Mouse (Mus musculus) adrenal gland, postnatal 4 days (tissue): ENCODE data around the gene Cpne9. TPM values are rescaled to one million over a fixed set of nuclear protein-coding genes. Genes with fewer than 3 reads are reported as not detected.
A peak's percentile ranks its signal among the peaks of the same experiment; 100 is the strongest.

ENCODE experiments used
- DNase-seq, 2 experiments: peaks; one replicate each; pipeline ENCODE4 v3.0.0; 2021 to 2022; ENCODE audit warnings: low spot score in 2 of 2, mixed read lengths in 2 of 2
- total RNA-seq, 2 experiments: library from RNA; stranded (reverse); gene quantifications; 2 replicates each; pipeline ENCODE4 v1.2.3; 2021

Cpne9 gene
- total RNA-seq, 2 experiments from 2014 or later = 0.45 to 0.62 TPM

- DNase-seq = no peak
Measured at GRCm38 (mm10) chr6:113336852-113337620, 54.9 kb downstream of the Cpne9 start.

DNA sequence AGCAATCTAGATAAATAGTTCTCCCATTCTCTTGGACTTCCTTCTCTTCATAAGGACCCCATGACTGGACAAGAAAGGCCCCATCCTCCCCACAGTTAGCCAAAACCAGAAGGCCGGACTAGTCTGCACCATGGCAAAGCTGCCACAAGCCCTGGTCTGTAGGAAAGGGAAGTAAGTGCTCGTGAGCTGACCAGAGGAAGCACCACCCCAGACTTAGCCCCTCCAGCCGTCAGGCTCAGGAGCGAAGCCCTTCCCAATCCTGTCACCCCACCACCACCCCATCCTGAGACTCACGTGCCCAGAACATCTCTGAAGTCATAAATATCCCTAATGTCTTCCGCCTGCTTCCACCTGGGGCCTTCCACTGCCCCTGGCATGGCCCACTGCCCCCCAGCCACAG is 59.5 kb downstream of the Cpne9 start:
- no peak for DNase-seq

GRCm38 (mm10) chr6:113342297-113342696 is 60.2 kb downstream of the Cpne9 start:
- no peak for DNase-seq

GRCm38 (mm10) chr6:113343177-113344092 is 61.3 kb downstream of the Cpne9 start, which contains the start of gene Camk1:
TSS of gene Camk1 (minus strand) at chr6:113343984.
- peak; percentile 62 to 63 for DNase-seq

DNA sequence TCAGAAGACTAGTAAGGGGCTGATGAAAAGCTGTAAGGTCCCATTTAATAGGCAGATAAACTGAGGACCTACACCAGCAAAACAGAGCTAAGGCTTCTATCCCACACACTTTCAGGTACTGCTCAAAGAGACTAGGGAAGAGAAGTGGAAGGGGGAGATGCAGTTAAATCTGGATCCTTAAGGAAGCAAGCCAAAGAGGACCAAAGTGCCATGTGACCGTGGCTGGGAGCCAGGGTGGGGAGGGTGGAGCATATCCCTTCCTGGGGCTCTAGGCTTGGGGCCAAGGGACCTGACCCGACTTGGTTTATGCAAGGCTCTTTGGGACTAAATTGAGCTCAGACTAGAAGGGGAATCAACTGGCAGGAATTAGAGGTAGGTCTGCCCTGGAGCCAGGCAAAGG is 62.2 kb downstream of the Cpne9 start:
- peak in 1 of 2 experiments; percentile 33 for DNase-seq

DNA sequence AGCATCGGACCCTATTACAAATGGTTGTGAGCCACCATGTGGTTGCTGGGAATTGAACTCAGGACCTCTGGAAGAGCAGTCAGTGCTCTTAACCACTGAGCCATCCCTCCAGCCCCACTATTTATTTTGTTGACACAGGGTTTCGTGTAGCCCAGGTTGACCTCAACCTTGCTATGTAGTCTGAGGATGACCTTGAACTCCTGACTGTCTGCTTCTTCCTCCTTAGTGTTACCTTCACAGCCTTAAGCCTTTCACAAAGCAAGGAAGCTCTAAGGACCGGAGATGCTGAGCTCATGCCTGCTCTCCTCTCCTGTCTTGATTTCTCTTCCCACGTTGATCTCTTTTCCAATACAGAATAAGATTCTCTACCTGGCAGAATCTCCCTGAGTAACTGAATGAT is 64.8 kb downstream of the Cpne9 start:
- no peak for DNase-seq

DNA sequence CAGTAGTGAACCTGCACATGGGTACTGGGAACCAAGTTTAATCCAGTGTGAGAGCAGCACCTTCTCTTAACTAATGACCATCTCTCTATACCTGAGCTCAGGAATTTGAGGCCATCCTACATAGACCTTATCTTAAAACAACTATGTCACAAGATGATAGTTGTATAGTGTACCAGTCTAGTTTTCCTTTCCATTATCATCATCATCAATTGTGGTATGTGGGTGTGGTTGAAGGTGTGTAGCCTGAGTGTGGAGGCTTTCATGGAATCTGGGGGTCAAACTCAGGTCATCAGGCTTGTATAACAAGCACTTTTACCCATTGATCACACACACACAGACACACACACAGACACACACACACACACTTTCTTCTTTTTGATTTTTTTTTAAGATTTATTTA is 68.4 kb downstream of the Cpne9 start:
- DNase-seq = no peak

GRCm38 (mm10) chr6:113351161-113351560 is 69.1 kb downstream of the Cpne9 start:
- no peak for DNase-seq

GRCm38 (mm10) chr6:113351653-113352052 is 69.5 kb downstream of the Cpne9 start:
- no peak for DNase-seq

- DNase-seq = no peak
Measured at GRCm38 (mm10) chr6:113352820-113353219, 70.7 kb downstream of the Cpne9 start.

GRCm38 (mm10) chr6:113353696-113354095 is 71.6 kb downstream of the Cpne9 start:
- no peak for DNase-seq

Other genes with a start within 250 kb of the Cpne9 start
- 10 to 100 TPM; 39.6 to 43.4 TPM for gene Thumpd3, start 236.1 kb upstream of the Cpne9 start, total RNA-seq
- 100 to 1,000 TPM; 148 to 151 TPM for gene Setd5, start 204.9 kb upstream of the Cpne9 start, total RNA-seq
- 1 to 10 TPM; 8.1 to 8.8 TPM for gene Lhfpl4, start 86.9 kb upstream of the Cpne9 start, total RNA-seq
- gene Mtmr14, start 44.5 kb upstream of the Cpne9 start, total RNA-seq = 10 to 100 TPM; 25.8 to 26.2 TPM
- 10 to 100 TPM; 40.6 to 46.3 TPM for gene Brpf1, start 24.8 kb downstream of the Cpne9 start, total RNA-seq
- gene Ogg1, start 44.7 kb downstream of the Cpne9 start, total RNA-seq = 10 to 100 TPM; 14.5 to 18.7 TPM
- gene Camk1, start 61.7 kb downstream of the Cpne9 start, total RNA-seq = 10 to 100 TPM; 54.2 to 58.7 TPM
- gene Tada3, start 95.6 kb downstream of the Cpne9 start, total RNA-seq = 10 to 100 TPM; 41.3 to 44.6 TPM
- gene Arpc4, start 95.8 kb downstream of the Cpne9 start, total RNA-seq = 100 to 1,000 TPM; 206 to 214 TPM
- gene Ttll3, start 107.0 kb downstream of the Cpne9 start, total RNA-seq = 1 to 10 TPM; 6.9 to 7.7 TPM
- 10 to 100 TPM; 13.9 to 14.7 TPM for gene Rpusd3, start 137.0 kb downstream of the Cpne9 start, total RNA-seq
- gene Cidec, start 153.5 kb downstream of the Cpne9 start, total RNA-seq = 10 to 100 TPM; 49.8 to 62.1 TPM
- gene Jagn1, start 160.3 kb downstream of the Cpne9 start, total RNA-seq = 10 to 100 TPM; 47.8 to 49.2 TPM
- gene Il17re, start 176.2 kb downstream of the Cpne9 start, total RNA-seq = 1 to 10 TPM in 1 of 2 experiments, under 1 TPM in 1; 0.90 to 2.5 TPM
- gene Il17rc, start 189.1 kb downstream of the Cpne9 start, total RNA-seq = 10 to 100 TPM; 22.7 to 25.4 TPM
- gene Creld1, start 201.0 kb downstream of the Cpne9 start, total RNA-seq = 10 to 100 TPM; 40.6 to 44.1 TPM
- gene Prrt3, start 219.6 kb downstream of the Cpne9 start, total RNA-seq = 1 to 10 TPM in 1 of 2 experiments, under 1 TPM in 1; 0.59 to 1.3 TPM
- gene Emc3, start 249.3 kb downstream of the Cpne9 start, total RNA-seq = 10 to 100 TPM; 85.9 to 87.9 TPM
- gene Fancd2, start 249.4 kb downstream of the Cpne9 start, total RNA-seq = 1 to 10 TPM; 7.9 to 8.1 TPM